Mouse (Mus musculus): ENCODE results near the gene Tcl1b1.
"Not testable (repeated sequence)": the region's sequence is repeated elsewhere in the genome, so short reads cannot be mapped to it uniquely, and the experiment has no call there.

DNA sequence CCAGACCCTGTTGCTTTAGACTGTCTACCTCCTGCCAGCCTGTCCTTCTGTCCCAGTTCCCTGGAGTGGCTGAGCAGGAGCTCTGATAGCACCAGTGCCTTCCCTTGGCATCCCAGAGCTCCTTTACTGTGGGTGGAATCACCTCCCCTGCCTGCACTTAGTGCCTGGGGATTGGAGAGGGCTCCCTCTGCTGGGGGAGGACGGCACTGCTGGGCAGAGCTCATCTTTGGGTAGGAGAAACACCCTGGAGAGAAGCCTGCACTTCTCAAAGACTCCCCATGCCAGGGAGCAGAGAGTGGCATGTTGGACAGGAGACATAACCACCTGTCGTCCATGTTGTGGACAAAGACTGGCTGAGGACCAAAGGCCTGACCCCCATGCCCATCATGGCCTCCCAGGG is 14.8 kb downstream of the Tcl1b1 start:
- not testable (repeated sequence) for TF ChIP-seq POLR2A, CTCF (IDR thresholded peaks at IDR 0.05; ENCODE audit: extremely low read depth, insufficient read depth, low read length)
